Mouse (Mus musculus) natural killer cell, adult 2 months (primary cell): ENCODE data around the gene Slc4a5.

Experiments used
- DNase-seq, 2 experiments: peaks; one replicate each; pipeline ENCODE4 v3.0.0; 2022; ENCODE audit warnings: low spot score in 2 of 2

Gene Slc4a5

DNA sequence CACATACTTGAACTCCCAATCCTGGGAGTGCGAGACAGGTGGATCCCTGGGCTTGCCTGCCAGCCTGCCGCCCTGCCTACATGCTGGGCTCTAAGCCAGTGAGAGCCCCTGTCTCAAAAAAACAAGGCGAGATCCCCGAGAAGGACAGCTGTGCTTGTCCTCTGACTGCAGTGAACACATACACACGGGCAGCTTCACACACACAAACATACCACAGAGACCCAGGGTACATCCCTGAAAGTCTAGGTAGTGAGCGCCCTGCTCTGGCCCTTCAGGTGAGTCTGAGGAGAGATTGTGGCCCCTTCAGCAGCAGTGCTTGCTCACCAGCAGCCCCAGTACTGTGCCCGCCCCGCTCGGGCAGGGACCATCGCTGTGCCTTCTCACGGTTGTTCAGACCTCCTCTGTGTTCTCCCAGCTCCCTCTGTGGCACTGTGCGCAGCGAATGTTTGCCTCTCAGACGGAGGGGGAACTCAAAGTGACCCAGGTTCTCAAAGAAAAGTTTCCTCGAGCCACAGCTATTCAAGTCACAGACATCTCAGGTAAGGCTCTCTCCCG lies 131.3 kb downstream of the Slc4a5 start:
- no peak for DNase-seq

DNA sequence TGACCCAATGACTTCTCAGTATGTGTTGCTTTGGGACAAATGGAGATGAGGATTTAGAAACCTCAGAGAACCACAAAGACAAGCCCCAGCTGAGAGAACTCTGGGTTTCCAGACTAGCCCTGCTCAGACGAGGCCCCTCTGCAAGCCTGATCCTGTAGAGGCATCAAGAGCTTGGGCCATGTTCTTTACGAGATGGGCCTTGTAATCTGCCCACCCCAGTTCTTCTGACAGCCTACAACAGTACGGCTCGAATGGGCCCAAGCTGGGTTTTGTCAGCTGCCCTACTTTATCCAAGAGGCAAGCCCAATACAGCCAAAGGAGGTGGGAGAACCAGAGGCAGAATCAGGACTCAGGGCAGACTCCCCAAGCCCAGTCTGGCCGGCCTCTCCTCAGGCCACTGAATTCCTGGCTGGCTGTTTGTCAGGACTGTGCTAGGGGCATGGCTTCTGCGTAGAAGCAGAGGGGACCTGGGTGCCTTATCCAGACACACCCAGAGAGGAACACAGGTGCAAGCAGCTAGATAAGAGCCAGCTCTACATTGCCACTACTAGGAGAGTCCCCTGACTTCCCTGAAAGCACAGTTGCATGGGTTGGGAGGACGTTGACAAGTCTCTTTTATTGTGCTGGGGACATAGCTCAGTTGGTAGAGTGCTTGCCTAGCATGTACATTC lies 132.0 kb downstream of the Slc4a5 start:
- no peak for DNase-seq

DNA sequence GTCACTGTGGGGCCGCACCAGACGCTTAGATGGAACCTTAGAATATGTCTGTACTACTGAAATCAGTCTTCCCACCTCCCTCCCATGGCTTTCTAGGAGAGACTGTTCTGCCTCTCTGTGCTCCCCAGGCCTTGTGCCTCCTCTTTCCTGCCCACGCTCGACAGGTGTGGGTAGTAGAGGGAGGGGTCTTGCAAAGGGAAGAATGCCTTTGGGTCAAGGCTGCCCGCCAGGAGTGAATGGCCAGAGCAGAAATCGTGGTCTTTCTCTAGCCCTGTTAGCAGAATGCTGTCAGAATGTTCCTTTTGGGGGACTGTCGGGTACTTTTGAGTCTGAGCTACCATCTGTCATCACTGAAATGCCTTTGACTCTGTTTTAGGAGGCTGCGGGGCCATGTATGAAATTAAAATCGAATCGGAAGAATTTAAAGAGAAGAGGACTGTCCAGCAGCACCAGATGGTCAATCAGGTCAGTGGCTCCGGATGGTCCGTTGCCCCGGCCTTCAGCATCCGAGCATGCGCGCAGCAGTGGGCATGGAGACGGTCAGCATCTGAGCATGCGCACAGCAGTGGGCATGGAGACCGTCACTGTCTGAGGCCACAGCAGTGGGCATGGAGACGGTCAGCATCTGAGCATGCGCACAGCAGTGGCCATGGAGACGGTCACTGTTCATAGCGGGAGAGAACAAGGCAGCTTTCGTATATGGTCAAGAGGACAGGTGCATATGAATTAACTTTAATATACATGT lies 133.2 kb downstream of the Slc4a5 start:
- no peak for DNase-seq
